Mouse (Mus musculus): ENCODE results near the gene Naa40.

Gene Naa40

DNA sequence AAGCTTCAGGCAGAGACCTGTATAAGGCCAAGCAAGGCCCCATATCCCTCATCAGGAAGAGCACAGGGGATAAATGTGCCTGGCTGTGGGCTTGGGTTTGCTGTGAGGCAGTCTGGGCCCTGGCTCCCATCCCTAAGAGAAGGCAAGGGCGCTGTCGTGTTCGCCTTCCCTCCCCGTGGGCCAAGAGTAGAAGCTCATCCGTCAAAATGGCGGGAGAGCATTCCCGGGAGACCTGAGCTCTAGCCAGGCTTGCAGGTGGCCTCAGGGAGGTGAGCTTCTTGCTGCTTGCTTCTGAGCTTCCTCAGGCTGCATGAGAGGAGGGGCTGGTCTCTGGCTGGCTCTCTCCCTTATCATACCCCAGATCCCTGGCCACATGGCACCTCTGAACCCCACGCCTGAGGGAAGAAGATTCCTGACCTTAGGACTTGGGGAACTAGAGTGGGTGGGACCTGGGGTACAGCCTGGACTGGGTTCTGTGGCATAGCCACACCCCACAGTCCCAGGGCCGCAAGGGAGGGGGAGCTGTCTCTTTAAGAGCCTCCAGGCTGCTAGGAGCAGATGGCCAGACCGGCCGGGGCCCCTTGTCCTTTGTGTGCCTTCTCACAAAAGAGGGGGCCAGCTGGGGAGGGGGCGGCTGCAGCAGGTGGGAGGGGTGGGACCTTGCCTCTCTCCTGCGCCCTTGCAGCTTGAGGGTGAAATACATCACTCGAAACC is 24.7 kb upstream of the Naa40 start:
- DNase-seq (ENCODE audit: low spot score in 2 of 2) = no peak

DNA sequence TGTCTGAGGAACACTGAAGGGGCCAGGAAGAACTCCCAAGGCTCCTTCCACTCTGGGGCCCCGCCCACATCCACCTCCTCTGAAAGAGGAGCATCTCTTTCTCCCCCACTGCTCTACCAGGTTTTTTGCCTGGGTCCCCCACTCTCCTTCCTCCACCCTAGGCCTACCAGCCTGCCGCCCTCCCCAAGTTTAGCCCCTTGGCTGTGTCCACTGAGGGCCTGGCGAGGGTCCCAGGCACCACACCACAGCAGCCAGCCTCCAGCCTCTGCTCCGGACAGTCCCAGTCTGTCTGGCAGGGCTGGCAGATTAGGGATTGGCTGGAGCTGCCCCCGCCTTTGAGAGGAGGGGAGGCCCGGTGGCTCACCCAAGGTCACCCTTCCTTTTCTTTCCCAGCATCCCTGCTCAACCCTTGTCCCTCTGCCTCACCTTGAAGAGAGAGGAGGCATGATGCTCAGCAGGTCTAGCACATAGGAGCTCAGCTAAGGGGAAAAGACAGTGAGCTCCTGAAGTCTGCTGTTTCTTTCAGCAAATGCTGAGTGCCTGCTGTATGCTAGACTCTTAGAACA is 23.9 kb upstream of the Naa40 start:
- no peak for DNase-seq (ENCODE audit: low spot score in 2 of 2)

DNA sequence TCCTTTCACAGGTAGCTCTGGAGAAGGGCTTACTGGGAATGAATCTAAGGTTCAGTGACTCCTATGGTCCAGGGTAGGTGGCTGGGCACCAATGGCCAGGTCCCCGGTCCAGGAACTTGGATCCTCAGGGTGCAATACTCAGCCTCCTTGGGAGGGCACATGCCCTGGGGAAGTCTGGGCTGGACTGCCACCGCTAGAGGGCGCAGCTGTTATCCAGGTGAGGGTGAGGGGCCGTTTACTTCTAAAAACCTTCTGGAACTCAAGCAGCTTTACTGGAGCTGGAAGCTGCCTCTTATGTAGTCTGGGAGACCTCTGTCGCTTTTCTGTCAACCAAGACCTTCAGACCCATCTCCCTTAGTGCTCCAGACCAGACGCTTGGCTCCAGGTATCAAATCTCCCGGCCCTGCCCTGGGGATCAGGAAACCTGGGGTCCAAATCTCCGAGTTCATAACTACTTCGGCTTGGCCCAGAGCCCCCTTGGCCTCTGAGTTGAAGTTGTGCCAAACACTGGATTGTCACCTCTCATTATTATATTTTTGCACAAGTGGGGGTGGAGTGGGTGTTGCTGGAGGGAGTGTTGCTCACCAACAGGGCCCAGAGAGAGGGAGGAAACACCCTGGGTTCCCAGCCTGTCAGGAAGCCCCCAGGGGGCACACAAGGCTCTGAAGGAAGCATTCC is 23.2 kb upstream of the Naa40 start:
- peak; percentile 62 to 80 for DNase-seq (ENCODE audit: low spot score in 2 of 2)

DNA sequence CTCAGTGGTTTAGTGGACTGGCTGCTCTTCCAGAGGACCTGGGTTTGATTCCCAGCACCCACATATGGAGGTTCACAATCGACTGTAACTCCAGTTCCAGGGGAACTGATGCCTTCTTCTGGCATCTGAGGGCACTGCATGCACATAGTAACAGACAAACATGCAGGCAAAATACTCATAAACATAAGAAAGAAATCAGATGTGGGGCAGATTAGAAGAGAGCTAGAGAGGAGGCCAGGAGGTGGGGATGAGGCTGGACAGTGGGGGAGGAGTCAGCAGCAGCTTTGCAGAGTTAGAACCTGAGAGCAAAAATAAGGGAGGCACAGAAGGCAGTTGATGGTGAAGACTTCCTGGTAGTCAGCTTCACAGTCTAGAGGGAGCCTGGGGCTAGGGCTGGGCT is 21.6 kb upstream of the Naa40 start:
- DNase-seq (ENCODE audit: low spot score in 2 of 2) = no peak

DNA sequence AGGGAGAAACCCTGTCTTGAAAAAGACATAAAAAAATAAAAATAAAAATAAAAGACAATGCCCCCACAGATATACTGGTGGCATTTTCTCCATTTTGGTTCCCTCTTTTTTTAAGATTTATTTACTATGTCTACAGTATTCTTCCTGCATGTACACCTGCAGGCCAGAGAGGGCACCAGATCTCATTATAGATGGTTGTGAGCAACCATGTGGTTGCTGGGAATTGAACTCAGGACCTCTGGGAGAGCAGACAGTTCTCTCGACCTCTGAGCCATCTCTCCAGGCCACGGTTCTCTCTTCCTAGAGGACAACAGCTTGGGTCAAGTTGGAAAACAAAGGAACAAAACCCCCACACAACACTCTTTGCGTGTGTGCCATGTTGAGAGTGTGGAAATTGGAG is 21.0 kb upstream of the Naa40 start:
- no peak for DNase-seq (ENCODE audit: low spot score in 2 of 2)

- DNase-seq (ENCODE audit: low spot score in 2 of 2) = no peak
Measured at GRCm38 (mm10) chr19:7261476-7261875, 20.5 kb upstream of the Naa40 start.

DNA sequence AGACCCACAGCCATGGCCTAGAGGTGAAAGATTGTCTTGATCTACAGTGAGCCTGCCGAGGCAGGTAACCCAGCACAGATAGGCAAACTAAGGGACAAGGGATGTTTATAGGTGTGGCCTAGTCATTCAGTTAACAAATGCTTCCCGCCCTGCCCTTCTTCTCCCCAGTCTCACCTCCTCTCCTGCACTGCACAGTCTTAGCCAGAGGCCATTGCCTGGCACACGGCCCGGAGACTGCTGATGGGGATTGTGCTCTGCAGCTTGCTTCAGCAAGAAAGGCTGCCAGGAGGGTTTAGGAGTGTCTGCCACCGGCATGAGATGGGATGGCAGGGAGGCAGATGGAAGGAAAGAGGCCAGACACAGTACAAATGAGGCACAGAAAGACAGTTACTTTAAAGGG is 16.9 kb upstream of the Naa40 start:
- no peak for DNase-seq (ENCODE audit: low spot score in 2 of 2)

- DNase-seq (ENCODE audit: low spot score in 2 of 2) = no peak
Measured at GRCm38 (mm10) chr19:7246021-7246420, 5.0 kb upstream of the Naa40 start.

DNA sequence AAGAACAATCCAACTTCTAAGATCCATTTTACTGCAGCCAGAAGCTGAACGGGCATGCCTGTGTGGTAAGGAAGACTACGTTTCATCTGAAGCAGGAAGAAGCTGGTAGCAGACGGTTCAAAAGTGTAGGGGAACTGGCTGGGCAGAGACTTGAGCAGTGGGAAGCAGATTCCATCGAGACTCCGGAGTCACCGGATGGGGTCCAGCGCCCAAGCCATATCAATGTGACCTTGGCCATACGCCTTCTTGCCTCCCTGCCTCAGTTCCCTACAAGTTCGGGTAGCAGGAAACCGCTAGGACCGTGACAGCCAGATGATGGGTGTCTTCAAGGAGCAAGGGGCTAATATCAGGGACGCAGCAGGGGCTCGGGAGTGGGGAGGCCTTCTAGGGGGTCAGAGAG is 692 bp downstream of the Naa40 start:
- DNase-seq (ENCODE audit: low spot score in 2 of 2) = no peak

DNA sequence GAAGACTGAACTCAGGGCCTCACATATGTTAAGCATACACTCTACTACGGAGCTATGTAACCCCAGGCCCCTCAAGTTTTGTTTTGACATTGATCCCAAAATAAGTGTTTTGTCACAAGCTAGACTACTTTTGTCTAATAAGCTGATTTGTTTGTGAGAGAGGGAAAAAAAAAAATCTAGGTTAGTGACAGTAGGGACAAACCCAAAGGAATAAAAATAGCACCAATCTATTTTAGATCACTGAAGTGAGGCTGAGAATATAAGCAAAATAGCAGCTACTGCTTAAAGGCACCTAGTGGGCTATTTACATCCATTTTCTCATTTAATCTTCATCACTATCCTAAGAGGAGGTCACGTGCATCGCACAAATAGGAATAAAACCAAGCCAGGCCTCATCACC is 1.4 kb downstream of the Naa40 start:
- no peak for DNase-seq (ENCODE audit: low spot score in 2 of 2)

- no peak for DNase-seq (ENCODE audit: low spot score in 2 of 2)
Measured at GRCm38 (mm10) chr19:7236742-7237141, 4.2 kb downstream of the Naa40 start.

DNA sequence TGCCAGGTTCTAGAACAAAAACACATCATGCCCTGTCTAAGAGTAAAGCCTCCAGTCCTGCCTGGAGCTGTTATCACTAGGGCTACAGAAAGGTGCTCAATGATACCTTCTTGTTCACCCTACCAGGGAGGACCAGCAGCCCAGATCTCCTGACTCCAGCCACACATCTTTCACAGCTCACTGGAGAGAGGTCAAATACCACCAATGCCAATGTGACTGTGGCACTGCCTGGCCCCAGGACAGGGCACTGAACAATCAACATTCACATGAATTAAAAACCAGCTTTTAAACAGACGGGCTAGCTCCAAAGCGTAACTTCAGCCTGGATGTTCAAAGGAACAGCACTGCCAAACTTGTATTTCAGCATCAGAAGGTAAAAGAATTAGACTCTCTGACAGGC is 5.0 kb downstream of the Naa40 start:
- DNase-seq (ENCODE audit: low spot score in 2 of 2) = no peak

- DNase-seq (ENCODE audit: low spot score in 2 of 2) = no peak
Measured at GRCm38 (mm10) chr19:7235461-7235860, 5.5 kb downstream of the Naa40 start.

GRCm38 (mm10) chr19:7234537-7235221 is 6.3 kb downstream of the Naa40 start:
- DNase-seq (ENCODE audit: low spot score in 2 of 2) = peak; percentile 48 to 71

DNA sequence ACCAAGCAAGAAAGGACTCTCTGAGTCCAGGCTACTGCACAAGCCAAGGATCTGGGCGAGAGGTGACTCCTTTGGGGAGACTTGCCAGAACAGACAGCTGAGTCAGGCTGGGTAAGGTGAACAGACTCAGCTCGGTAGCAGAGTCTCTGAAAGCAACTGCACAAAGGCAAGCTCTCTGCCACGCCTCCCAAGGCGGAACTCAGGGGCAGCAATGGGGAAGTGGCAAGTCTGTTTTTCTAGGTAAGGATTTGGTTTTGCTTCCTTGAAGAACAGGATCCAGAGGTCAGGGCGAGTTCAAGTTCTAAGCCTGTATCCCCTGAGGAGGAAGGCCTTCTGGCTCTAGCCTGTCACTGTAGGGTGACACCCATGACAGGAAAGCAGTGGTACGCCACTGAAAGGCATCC is 14.5 kb downstream of the Naa40 start:
- DNase-seq (ENCODE audit: low spot score in 2 of 2) = peak in 1 of 2 experiments; percentile 26

DNA sequence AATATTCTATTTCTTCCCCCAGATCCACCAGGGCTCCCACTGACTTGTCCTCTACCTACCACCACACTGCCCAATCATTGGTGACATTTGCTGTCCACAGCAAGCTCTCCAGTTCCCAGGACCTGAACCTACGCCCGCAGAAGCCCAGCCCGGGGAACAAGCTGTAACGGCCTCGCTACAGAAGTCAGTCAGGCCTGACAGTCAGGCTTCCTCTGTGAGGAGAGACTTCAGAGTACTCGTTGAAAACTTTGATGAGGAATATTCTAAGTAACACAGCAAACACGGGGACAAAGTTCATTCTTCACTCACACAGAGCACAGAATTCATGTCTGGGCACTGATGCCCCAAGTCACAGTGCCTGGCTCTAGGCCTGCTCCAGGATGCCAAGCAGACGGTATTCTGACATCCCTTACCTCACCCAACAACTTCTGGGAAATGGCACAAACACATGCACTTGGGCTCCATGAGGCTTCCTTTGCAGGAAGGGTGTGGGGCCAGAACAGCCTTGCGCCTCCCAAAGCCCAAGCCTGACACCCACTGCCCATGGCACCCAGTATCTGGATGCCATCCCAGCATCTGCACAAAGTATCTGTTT is 15.8 kb downstream of the Naa40 start:
- no peak for DNase-seq (ENCODE audit: low spot score in 2 of 2)

DNA sequence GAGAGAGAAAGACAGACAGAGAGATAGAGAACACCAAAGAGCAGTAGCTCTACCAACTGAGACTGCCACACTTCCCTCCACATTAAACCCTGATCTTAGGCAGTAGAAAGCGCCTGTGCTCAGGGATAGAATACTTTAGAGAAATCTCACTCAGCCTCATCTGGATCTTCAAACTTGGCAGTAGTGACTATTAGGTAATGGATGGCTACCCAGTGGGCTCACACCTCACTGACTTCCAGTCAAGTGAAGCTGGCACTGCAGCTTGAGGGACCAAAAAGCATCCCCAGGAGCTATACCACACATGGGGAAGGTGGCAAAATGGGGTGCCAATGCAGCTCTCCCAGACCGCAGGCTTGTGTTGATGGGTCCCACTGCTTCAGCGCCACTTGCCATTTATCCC is 16.7 kb downstream of the Naa40 start:
- no peak for DNase-seq (ENCODE audit: low spot score in 2 of 2)

GRCm38 (mm10) chr19:7223488-7223887 is 17.5 kb downstream of the Naa40 start:
- DNase-seq (ENCODE audit: low spot score in 2 of 2) = no peak

DNA sequence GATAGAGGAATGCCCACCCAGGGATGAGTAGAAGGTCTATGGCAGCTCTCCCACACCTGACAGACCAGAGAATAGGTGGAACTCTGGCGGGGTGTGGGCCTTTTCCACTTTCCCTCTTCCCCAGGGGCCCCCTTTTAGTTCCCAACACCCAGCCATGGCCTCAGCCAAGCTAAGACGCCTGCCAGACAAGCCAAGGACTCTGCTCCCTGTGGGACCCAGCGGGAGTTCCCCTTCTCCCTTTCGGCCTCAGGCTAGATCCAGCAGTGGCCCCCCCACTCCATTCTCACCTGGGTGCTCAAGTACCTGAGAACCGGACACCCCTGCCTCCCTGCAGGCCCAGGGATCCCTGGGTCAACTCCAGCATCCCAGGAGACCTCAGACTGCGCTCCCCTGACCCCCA is 18.8 kb downstream of the Naa40 start:
- DNase-seq (ENCODE audit: low spot score in 2 of 2) = no peak

GRCm38 (mm10) chr19:7218753-7219152 is 22.2 kb downstream of the Naa40 start:
- no peak for DNase-seq (ENCODE audit: low spot score in 2 of 2)

GRCm38 (mm10) chr19:7217926-7218267 is 23.1 kb downstream of the Naa40 start:
- DNase-seq (ENCODE audit: low spot score in 2 of 2) = no peak

- DNase-seq (ENCODE audit: low spot score in 2 of 2) = peak; percentile 86 to 89
Measured at GRCm38 (mm10) chr19:7217162-7217925, 23.6 kb downstream of the Naa40 start, which contains the start of gene Cox8a. Gene Cox8a (minus strand): TSS chr19:7217616.
